Mouse (Mus musculus): ENCODE results near the gene Vps54. TPM values are rescaled to one million over a fixed set of nuclear protein-coding genes. Genes with fewer than 3 reads are reported as not detected.

The Vps54 gene
- polyA plus RNA-seq, 1 experiment = 28.0 TPM

DNA sequence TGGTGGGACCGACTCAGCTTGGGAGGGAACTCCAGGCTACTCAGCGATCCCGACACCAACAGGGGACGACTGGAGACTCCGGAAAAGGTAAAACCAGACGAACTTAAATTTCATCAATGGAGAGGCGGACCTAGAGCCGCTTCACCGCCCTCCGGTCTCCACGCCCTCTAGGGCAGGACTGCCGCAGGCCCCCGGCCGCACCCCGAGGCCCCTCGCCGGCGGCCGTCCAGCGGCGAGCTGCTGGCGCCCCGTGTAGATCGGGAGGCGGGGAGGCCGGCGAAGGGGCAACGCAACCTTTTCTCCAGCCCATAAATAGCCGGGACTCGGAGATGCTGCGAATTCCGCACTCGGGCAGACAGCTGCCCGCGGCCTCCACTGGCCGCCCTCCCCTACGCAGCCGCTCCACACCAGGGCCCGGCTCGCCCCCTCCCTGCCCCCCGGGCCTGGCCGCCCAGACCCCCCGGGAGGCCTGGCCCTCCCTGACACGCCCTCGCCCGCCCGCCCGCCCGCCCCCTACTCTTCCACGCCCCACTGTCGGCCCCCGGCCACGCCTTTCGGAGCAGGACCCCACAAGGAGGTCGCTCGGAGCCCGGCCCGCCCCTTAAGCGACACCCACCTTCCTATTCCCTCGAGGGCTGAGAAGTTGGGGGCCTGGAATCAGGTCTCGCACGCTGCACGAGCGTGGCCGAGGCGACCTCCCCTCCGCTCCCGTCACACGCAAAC lies 131.5 kb downstream of the Vps54 start:
- TF ChIP-seq CTCF (IDR thresholded peaks at IDR 0.05; ENCODE audit: borderline replicate concordance, control insufficient read depth, extremely low read depth, insufficient read depth, low read length, poor library complexity) = no peak
- no peak for TF ChIP-seq POLR2A (IDR thresholded peaks at IDR 0.05; ENCODE audit: control insufficient read depth, extremely low read depth, insufficient read depth, low read length, poor library complexity)

More for the DNA sequence above, 131.5 kb downstream of the Vps54 start:
- peak; percentile 83 for DNase-seq
- Histone ChIP-seq H3K4me1 (replicated peaks; ENCODE audit: control insufficient read depth, insufficient read depth, low read length) (peaks cover 3% of the 10 kb centered on the region; the same call in 1 of the 2 replicates), H3K4me3 (ENCODE audit: control insufficient read depth, insufficient read depth, low read length) (peak overlapping the region; percentile 83), H3K27me3 (ENCODE audit: control insufficient read depth, insufficient read depth, low read length) (no peaks in the 10 kb centered on the region), H3K27ac (ENCODE audit: control insufficient read depth, insufficient read depth, low read length) (no peak overlapping the region), H3K36me3 (ENCODE audit: control insufficient read depth, insufficient read depth, low read length) (no peaks in the 10 kb centered on the region)
- WGBS = under 1% methylated on average over 66 of the region's 69 CpGs

Other genes with a start within 250 kb of the Vps54 start
- gene Peli1, start 148.0 kb upstream of the Vps54 start, polyA plus RNA-seq (2012; rRNA removed) = 53.4 and 80.4 TPM in 2 replicates
- 3.7 TPM in 2 replicates for gene Ugp2, start 131.9 kb downstream of the Vps54 start, polyA plus RNA-seq (2012; rRNA removed)